Mouse (Mus musculus) liver, embryonic 12.5 days (tissue): ENCODE measurements around the gene Gemin2. TPM values are rescaled to one million over a fixed set of nuclear protein-coding genes. Genes with fewer than 3 reads are reported as not detected.
"Not testable (repeated sequence)": the region's sequence is repeated elsewhere in the genome, so short reads cannot be mapped to it uniquely, and the experiment has no call there.

Experiments
- ATAC-seq: fragments of 200-750 bp; cut with Nextera tagmentation; 2 replicates; pipeline ENCODE4 v1.8.0; 2017; ENCODE audit warnings: moderate number of reproducible peaks, mild to moderate bottlenecking, moderate library complexity
- H3K27ac ChIP-seq: fragments of 300-500 bp; sonication (generic); 2 replicates; pipeline ENCODE4 v1.5.1; 2016; ENCODE audit warnings: mild to moderate bottlenecking
- H3K27me3 ChIP-seq: fragments of 300-500 bp; sonication (generic); replicated peaks from 2 replicates; pipeline ENCODE4 v1.6.1; 2016; ENCODE audit warnings: mild to moderate bottlenecking, moderate library complexity
- H3K36me3 ChIP-seq: fragments of 300-500 bp; sonication (generic); 2 replicates; pipeline ENCODE4 v1.6.1; 2016; ENCODE audit warnings: mild to moderate bottlenecking, moderate library complexity
- H3K4me1 ChIP-seq: fragments of 300-500 bp; sonication (generic); 2 replicates; pipeline ENCODE4 v1.6.1; 2016
- H3K4me2 ChIP-seq: fragments of 300-500 bp; sonication (generic); 2 replicates; pipeline ENCODE4 v1.6.1; 2016; ENCODE audit warnings: mild to moderate bottlenecking, moderate library complexity
- H3K4me3 ChIP-seq: fragments of 300-500 bp; sonication (generic); 2 replicates; pipeline ENCODE4 v1.5.1; 2016; ENCODE audit warnings: mild to moderate bottlenecking, moderate library complexity
- H3K9ac ChIP-seq: fragments of 300-500 bp; sonication (generic); 2 replicates; pipeline ENCODE4 v1.6.1; 2016; ENCODE audit warnings: mild to moderate bottlenecking, moderate library complexity
- H3K9me3 ChIP-seq: fragments of 300-500 bp; sonication (generic); replicated peaks from 2 replicates; pipeline ENCODE4 v1.6.1; 2016; ENCODE audit warnings: mild to moderate bottlenecking, moderate library complexity
- WGBS: fragments of 180-500 bp; shearing (Covaris S2); methylation state at CpG from one replicate; pipeline ENCODE4 v1.1.7; 2016; ENCODE audit not compliant: insufficient replicate concordance; 5-methylcytosine and 5-hydroxymethylcytosine counted together
- polyA plus RNA-seq: library from polyadenylated mRNA; unstranded; fragments of >200 nt; fragmentation: Nextera tagmentation; extraction: Ambion mirVana; gene quantifications from 2 replicates; pipeline ENCODE4 v1.2.1, GENCODE M21; 2016

Gemin2 gene
- polyA plus RNA-seq, 1 experiment from 2014 or later = 28.2 TPM

DNA sequence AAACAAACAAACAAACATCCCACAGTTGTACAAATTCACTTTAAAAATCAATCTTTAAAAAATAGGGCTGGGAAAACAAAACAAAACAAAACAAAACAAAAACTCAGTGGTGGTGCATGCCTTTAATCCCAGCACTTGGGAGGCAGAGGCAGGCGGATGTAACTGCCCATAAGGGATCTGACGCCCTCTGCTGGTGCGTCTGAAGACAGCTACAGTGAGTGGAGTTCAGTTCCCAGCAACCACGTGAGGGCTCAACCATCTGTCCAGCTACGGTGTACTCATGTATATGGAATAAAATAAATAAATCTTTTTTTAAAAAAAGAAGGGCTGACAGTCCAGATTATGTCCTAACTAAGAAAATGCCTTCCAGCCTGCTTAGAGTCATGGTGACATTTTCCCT is 18.9 kb downstream of the Gemin2 start:
- Histone ChIP-seq H3K27ac (no peak overlapping the region), H3K4me2 (no peak overlapping the region), H3K27me3 (no peaks in the 10 kb centered on the region), H3K9ac (no peak overlapping the region), H3K9me3 (no peaks in the 10 kb centered on the region), H3K4me1 (no peaks in the 10 kb centered on the region), H3K36me3 (peaks cover 18% of the 10 kb centered on the region), H3K4me3 (no peak overlapping the region)
- ATAC-seq = 0 out of 2 replicates have a peak, but pooled peaks have one; percentile 46
- 33% methylated on average over 5 of the region's 5 CpGs for WGBS

DNA sequence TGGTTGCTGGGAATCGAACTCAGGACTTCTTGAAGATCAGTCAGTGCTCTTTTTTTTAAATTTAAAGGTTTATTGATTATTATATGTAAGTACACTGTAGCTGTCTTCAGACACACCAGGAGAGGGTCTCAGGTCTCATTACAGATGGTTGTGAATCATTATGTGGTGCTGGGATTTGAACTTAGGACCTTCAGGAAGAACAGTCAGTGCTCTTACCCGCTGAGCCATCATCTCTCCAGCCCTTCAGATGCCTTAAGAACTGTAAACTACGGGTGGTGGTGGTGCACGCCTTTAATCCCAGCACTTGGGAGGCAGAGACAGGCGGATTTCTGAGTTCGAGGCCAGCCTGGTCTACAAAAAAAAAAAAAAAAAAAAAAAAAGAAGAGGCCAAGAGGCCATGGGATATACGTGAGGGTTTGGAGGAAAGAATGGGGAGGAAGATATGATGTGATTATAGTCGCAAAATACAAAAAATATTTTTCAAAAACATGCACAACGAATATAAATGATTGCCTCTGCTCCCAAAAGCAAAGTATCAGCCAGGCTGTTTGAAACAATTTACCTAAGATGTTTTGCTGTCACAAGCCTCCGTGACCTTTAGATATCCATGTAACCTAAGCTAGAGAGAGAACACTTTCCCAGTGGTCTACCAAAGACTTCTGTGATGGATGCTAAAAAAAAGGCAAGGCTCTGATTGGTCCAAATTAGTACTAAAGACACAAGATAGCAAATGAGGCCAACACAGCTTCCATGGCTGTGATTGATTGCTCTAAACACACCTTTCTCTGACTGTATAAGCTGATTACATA is 26.2 kb downstream of the Gemin2 start:
- peak overlapping the region; percentile 48 for H3K4me2 ChIP-seq
- H3K27ac ChIP-seq = peak overlapping the region; percentile 85
- no peaks in the 10 kb centered on the region for H3K9me3 ChIP-seq
- 52% methylated on average over 10 of the region's 10 CpGs for WGBS
- no peak for ATAC-seq
- peaks cover 23% of the 10 kb centered on the region for H3K4me1 ChIP-seq
- H3K27me3 ChIP-seq = no peaks in the 10 kb centered on the region
- H3K9ac ChIP-seq = peak overlapping the region; percentile 44
- peak overlapping the region; percentile 16; the same call in 1 of the 2 replicates for H3K4me3 ChIP-seq
- H3K36me3 ChIP-seq = peaks cover 27% of the 10 kb centered on the region

DNA sequence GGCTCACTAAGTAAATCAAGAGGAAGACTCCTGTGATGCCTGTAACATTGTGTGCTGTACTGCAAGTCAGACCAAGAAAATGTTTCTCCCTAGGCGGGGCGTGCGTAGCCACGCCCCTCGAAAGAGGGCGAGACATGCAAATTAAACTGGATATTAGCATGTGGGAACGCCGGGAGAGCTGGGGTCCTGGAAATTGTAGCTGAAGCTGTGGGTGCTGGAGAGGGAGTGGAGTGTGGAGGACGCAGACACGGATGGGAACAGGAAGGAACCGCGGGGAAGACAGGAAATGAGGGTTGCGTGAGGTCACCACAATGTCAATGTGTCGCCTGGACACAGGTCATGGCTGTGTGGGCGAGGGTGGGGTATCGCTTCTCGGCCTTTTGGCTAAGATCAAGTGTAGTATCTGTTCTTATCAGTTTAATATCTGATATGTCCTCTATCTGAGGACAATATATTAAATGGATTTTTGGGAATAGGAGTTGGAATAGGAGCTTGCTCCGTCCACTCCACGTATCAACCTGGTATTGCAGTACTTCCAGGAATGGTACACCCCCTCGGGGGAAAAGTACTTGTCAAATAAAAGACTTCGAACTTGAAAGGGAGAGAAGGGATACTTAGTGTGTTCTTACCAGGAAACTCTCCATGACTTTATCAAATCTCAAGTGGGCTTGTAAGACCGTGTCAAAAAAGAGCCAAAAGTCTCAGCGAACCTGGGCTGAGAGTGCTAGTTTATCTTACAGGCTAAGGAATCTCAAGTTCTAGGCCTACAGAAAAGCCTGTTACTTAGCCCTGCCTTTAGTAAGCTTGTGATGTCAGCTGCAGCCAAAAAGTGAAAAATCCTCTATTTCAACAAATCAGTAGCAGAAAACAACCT is 27.0 kb downstream of the Gemin2 start:
- H3K27ac ChIP-seq = peak overlapping the region; percentile 85
- ATAC-seq = peak; percentile 91
- H3K27me3 ChIP-seq = no peaks in the 10 kb centered on the region
- H3K36me3 ChIP-seq = peaks cover 35% of the 10 kb centered on the region
- H3K4me3 ChIP-seq = peak overlapping the region; percentile 16; the same call in 1 of the 2 replicates
- WGBS = 2% methylated on average over 23 of the region's 23 CpGs
- peaks cover 23% of the 10 kb centered on the region for H3K4me1 ChIP-seq
- H3K9ac ChIP-seq = peak overlapping the region; percentile 44
- no peaks in the 10 kb centered on the region for H3K9me3 ChIP-seq
- peak overlapping the region; percentile 48 for H3K4me2 ChIP-seq

DNA sequence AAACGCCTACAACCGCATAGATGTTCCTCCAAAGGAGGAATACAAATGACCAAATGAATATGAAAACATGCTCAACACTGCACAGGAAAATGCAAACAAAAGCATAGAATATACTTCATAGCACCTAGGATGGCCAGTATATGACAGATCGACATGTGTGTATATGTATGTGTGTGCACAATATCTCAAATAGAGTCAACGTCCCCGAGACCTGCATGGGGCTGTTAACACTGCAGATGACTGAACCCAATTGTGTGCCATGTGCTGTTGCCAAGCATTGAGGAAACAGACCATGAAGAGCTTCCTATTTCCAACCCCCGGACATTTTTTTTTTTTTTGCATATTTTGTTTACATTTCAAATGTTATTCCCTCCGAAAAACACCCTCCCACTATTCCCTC is 27.7 kb downstream of the Gemin2 start:
- no peaks in the 10 kb centered on the region for H3K27me3 ChIP-seq
- WGBS = 6% methylated on average over 7 of the region's 7 CpGs
- peaks cover 23% of the 10 kb centered on the region for H3K4me1 ChIP-seq
- no peaks in the 10 kb centered on the region for H3K9me3 ChIP-seq
- peak overlapping the region; percentile 85 for H3K27ac ChIP-seq
- ATAC-seq = no peak
- peaks cover 41% of the 10 kb centered on the region for H3K36me3 ChIP-seq
- H3K9ac ChIP-seq = no peak overlapping the region; the same call in 1 of the 2 replicates
- no peak overlapping the region for H3K4me3 ChIP-seq
- 0 out of 2 replicates have a peak overlapping the region, but pooled peaks have one; percentile 14 for H3K4me2 ChIP-seq

DNA sequence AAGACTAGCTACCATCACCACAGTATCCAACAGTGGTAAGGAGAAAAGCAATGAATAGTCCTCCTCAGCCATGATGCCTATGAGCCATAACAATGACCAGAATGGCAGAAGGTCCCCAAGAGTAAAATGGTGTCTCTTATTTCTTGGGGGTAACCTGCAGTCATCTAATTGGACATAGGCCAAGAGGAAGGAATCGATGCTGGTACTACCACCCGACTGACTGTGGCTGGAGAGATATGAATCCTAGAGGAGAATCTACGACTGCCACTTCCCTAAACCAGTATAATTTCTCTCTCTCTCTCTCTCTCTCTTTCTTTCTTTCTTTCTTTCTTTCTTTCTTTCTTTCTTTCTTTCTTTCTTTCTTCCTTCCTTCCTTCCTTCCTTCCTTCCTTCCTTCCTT is 39.3 kb downstream of the Gemin2 start:
- Histone ChIP-seq H3K27ac (no peak overlapping the region), H3K4me3 (no peak overlapping the region), H3K4me1 (peaks cover 55% of the 10 kb centered on the region), H3K9me3 (no peaks in the 10 kb centered on the region), H3K27me3 (no peaks in the 10 kb centered on the region), H3K36me3 (peaks cover 78% of the 10 kb centered on the region), H3K4me2 (no peak overlapping the region), H3K9ac (no peak overlapping the region)
- WGBS = 52% methylated on average over 3 of the region's 3 CpGs
- no peak for ATAC-seq

DNA sequence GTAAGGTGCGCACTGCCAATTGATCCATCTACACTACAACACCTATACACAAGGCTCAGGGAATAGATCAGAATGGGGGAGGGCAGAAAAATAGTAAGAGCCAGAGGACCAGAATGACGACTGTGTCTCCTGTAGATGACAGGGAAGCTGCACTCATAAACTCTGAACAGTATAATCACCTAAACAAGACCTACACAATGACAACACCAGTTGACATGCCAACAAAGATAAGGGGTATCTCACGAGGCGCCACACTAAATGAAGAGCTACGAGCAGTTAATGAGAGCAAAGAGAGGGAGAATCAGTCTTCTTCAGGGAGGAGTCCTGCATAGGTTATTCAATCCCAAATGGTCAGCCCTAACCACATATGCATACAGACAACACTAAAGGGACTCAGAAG is 40.0 kb downstream of the Gemin2 start:
- H3K27ac ChIP-seq = peak overlapping the region; percentile 34; the same call in 1 of the 2 replicates
- H3K36me3 ChIP-seq = peaks cover 78% of the 10 kb centered on the region
- peak; percentile 83 for ATAC-seq

DNA sequence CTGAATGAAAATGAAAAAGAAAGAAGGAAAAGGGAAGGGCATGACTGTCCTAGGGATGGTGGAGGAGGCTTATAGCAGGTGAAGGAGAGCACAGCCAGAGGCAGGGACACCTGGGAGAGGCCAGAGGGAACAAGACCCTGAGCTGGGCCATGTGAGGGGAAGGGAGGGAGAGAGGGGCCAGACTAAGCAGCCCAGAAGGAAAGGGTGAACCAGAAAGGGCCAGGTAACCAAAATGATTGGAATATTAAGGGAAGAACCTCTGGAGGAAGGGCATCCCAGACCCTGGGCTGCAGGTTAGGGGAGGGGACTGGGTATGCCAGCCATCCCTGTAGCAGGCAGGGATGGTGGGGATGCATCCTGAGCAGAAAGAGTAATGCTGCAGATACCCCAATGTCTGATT is 40.8 kb downstream of the Gemin2 start:
- Histone ChIP-seq H3K4me1 (peaks cover 67% of the 10 kb centered on the region), H3K9ac (no peak overlapping the region), H3K27ac (no peak overlapping the region), H3K4me2 (peak overlapping the region; percentile 20; the same call in 1 of the 2 replicates), H3K27me3 (no peaks in the 10 kb centered on the region), H3K36me3 (peaks cover 78% of the 10 kb centered on the region), H3K4me3 (no peak overlapping the region), H3K9me3 (no peaks in the 10 kb centered on the region)
- ATAC-seq = no peak

More for the DNA sequence above, 40.0 kb downstream of the Gemin2 start:
- 38% methylated on average over 5 of the region's 5 CpGs for WGBS
- peaks cover 59% of the 10 kb centered on the region for H3K4me1 ChIP-seq
- H3K4me2 ChIP-seq = peak overlapping the region; percentile 20
- H3K9me3 ChIP-seq = no peaks in the 10 kb centered on the region
- H3K9ac ChIP-seq = no peak overlapping the region
- no peaks in the 10 kb centered on the region for H3K27me3 ChIP-seq
- no peak overlapping the region for H3K4me3 ChIP-seq

DNA sequence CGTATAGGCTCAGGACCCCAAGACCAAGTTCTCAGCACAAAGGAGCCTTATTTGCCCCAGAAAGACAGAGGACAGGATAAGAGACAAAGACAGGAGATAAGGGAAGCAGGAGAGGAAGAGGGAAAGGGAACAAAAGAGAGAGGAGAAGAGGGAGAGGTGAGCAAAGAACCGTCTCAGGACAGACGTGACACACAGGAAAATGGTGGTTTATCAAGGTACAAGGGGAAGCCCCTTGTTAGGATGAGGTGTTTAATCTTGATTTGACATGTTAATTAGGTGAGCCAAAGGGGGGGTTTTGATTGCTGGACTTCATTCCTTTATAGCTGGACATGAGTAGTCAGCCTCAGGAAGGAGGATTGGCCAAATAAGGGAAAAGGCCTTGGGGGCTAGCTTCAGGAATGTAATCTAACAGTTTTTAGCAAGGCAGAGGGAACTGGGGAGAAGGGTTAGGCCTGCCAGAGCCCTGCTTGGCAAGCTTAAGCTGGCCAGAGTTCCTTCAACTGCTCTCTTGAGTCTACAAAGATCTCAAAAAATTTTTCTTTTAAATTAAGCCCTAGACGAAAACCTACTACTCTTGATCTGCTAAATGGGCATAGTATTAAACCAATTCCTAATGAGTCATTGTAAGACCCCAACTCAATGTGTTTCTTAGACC is 42.1 kb downstream of the Gemin2 start:
- WGBS = 53% methylated on average over 4 of the region's 4 CpGs
- Histone ChIP-seq H3K4me1 (peaks cover 80% of the 10 kb centered on the region), H3K36me3 (peaks cover 73% of the 10 kb centered on the region), H3K9me3 (no peaks in the 10 kb centered on the region), H3K4me2 (no peak overlapping the region), H3K27me3 (no peaks in the 10 kb centered on the region), H3K27ac (no peak overlapping the region), H3K4me3 (no peak overlapping the region), H3K9ac (no peak overlapping the region)
- ATAC-seq = no peak

DNA sequence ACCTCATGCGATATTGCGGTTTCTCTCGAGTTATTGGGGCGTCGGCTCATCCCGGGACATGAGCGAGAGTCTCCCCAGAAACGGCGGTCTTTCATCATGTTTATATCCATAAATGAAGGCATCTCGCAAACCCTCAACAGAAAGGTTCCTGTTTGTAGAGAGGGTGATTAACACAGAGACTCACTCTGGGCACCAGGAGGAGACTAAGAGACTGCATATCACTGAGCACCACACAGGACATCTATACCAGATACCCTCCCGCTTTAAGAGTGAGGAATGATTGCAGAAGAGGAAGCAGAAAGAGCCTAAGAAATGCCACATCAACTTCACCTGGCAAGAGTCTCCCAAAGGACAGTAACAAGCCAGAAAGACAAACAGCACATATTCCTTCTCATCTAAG is 43.0 kb downstream of the Gemin2 start:
- no peak for ATAC-seq
- H3K4me2 ChIP-seq = no peak overlapping the region
- peaks cover 71% of the 10 kb centered on the region for H3K36me3 ChIP-seq
- no peak overlapping the region for H3K4me3 ChIP-seq
- H3K27ac ChIP-seq = no peak overlapping the region
- peaks cover 83% of the 10 kb centered on the region for H3K4me1 ChIP-seq
- WGBS = 89% methylated on average over 11 of the region's 11 CpGs
- H3K9ac ChIP-seq = no peak overlapping the region
- no peaks in the 10 kb centered on the region for H3K27me3 ChIP-seq
- no peaks in the 10 kb centered on the region for H3K9me3 ChIP-seq

DNA sequence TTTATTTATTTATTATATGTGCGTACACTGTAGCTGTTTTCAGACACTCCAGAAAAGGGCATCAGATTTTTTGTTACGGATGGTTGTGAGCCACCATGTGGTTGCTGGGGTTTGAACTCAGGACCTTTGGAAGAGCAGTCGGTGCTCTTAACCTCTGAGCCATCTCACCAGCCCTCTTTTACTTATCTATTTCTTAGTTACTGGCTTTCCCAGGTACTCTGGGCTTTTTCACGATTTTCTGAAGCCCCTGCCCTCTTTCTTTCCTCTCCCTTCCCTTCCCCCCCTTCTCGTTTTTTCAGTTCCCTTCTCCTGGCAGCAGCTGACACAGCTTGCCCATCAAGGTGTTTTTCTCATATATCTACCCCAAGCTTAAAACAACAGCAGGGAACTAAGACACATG is 45.0 kb downstream of the Gemin2 start:
- ATAC-seq, H3K27me3 ChIP-seq, H3K27ac ChIP-seq, H3K9ac ChIP-seq, H3K4me3 ChIP-seq, H3K9me3 ChIP-seq, H3K4me2 ChIP-seq: not testable (repeated sequence)
- 77% methylated on average over 5 of the region's 5 CpGs for WGBS
- H3K4me1 ChIP-seq = peaks cover 69% of the 10 kb centered on the region
- H3K36me3 ChIP-seq = peaks cover 60% of the 10 kb centered on the region

DNA sequence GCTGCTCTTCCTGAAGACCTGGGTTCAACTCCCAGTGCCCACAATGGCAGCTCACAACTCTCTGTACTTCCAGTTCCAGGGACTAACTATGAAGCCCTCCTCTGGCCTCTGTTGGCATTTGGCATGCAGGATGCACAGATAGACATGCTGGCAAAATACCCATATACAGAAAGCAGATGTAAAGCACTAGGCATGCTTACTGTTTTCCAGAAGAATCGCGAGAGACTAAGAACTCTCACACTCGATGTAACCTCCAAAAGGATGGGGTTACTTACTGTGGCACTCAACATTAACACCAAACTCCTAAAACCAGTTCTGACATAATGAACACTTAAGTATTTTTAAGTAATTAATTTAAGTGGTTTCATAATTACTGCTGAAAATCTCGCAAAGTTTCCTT is 47.1 kb downstream of the Gemin2 start:
- no peak for ATAC-seq

More for the DNA sequence above, 47.1 kb downstream of the Gemin2 start:
- Histone ChIP-seq H3K9me3 (no peaks in the 10 kb centered on the region), H3K9ac (peak overlapping the region; percentile 99), H3K4me2 (peak overlapping the region; percentile 74), H3K4me1 (peaks cover 48% of the 10 kb centered on the region), H3K27me3 (no peaks in the 10 kb centered on the region; the same call in 1 of the 2 replicates), H3K4me3 (peak overlapping the region; percentile 87), H3K36me3 (peaks cover 44% of the 10 kb centered on the region), H3K27ac (peak overlapping the region; percentile 92)
- WGBS = 52% methylated on average over 4 of the region's 4 CpGs
